Mouse (Mus musculus): ENCODE measurements around the gene Basp1. TPM values are rescaled to one million over a fixed set of nuclear protein-coding genes. Genes with fewer than 3 reads are reported as not detected.

The Basp1 gene
- polyA plus RNA-seq, 1 experiment, result 110 TPM

- Histone ChIP-seq H3K27ac (ENCODE audit: insufficient read depth, low read length) (0 out of 2 replicates have a peak overlapping the region, but pooled peaks have one; percentile 30), H3K4me1 (ENCODE audit: control insufficient read depth, insufficient read depth, low read length) (peaks cover 10% of the 10 kb centered on the region), H3K36me3 (ENCODE audit: control insufficient read depth, insufficient read depth, low read length, poor library complexity, severe bottlenecking) (peaks cover 5% of the 10 kb centered on the region), H3K4me3 (ENCODE audit: low read depth, low read length) (no peak overlapping the region), H3K27me3 (ENCODE audit: control insufficient read depth, insufficient read depth, low read length, poor library complexity, severe bottlenecking) (no peaks in the 10 kb centered on the region), H3K9me3 (replicated peaks; ENCODE audit: control insufficient read depth, insufficient read depth, low read length, poor library complexity, severe bottlenecking) (no peaks in the 10 kb centered on the region), H3K9ac (ENCODE audit: low read depth, poor library complexity, severe bottlenecking) (no peak overlapping the region)
- TF ChIP-seq EP300 (IDR thresholded peaks at IDR 0.05; ENCODE audit: insufficient read depth, low read depth, low read length) (no peak), POLR2A (IDR thresholded peaks at IDR 0.05; ENCODE audit: insufficient read depth, low read length) (no peak), CTCF (IDR thresholded peaks at IDR 0.05; ENCODE audit: low read depth, low read length) (no peak)
Measured at GRCm38 (mm10) chr15:25380051-25380450, 33.5 kb downstream of the Basp1 start.

GRCm38 (mm10) chr15:25378707-25379106 lies 34.9 kb downstream of the Basp1 start:
- Histone ChIP-seq H3K9ac (ENCODE audit: low read depth, poor library complexity, severe bottlenecking) (no peak overlapping the region), H3K4me1 (ENCODE audit: control insufficient read depth, insufficient read depth, low read length) (peaks cover 9% of the 10 kb centered on the region), H3K36me3 (ENCODE audit: control insufficient read depth, insufficient read depth, low read length, poor library complexity, severe bottlenecking) (peaks cover 2% of the 10 kb centered on the region; the same call in 1 of the 2 replicates), H3K27ac (ENCODE audit: insufficient read depth, low read length) (no peak overlapping the region), H3K4me3 (ENCODE audit: low read depth, low read length) (no peak overlapping the region), H3K9me3 (replicated peaks; ENCODE audit: control insufficient read depth, insufficient read depth, low read length, poor library complexity, severe bottlenecking) (no peaks in the 10 kb centered on the region), H3K27me3 (ENCODE audit: control insufficient read depth, insufficient read depth, low read length, poor library complexity, severe bottlenecking) (no peaks in the 10 kb centered on the region)
- TF ChIP-seq CTCF (IDR thresholded peaks at IDR 0.05; ENCODE audit: low read depth, low read length) (no peak), POLR2A (IDR thresholded peaks at IDR 0.05; ENCODE audit: insufficient read depth, low read length) (no peak), EP300 (IDR thresholded peaks at IDR 0.05; ENCODE audit: insufficient read depth, low read depth, low read length) (no peak)

GRCm38 (mm10) chr15:25376914-25377313 lies 36.6 kb downstream of the Basp1 start:
- Histone ChIP-seq H3K4me1 (ENCODE audit: control insufficient read depth, insufficient read depth, low read length) (peaks cover 9% of the 10 kb centered on the region), H3K27ac (ENCODE audit: insufficient read depth, low read length) (no peak overlapping the region), H3K36me3 (ENCODE audit: control insufficient read depth, insufficient read depth, low read length, poor library complexity, severe bottlenecking) (0 out of 2 replicates have a peak, but pooled peaks cover 2% of the 10 kb centered on the region), H3K9ac (ENCODE audit: low read depth, poor library complexity, severe bottlenecking) (no peak overlapping the region), H3K4me3 (ENCODE audit: low read depth, low read length) (no peak overlapping the region), H3K9me3 (replicated peaks; ENCODE audit: control insufficient read depth, insufficient read depth, low read length, poor library complexity, severe bottlenecking) (no peaks in the 10 kb centered on the region), H3K27me3 (ENCODE audit: control insufficient read depth, insufficient read depth, low read length, poor library complexity, severe bottlenecking) (no peaks in the 10 kb centered on the region)
- TF ChIP-seq CTCF (IDR thresholded peaks at IDR 0.05; ENCODE audit: low read depth, low read length) (no peak), EP300 (IDR thresholded peaks at IDR 0.05; ENCODE audit: insufficient read depth, low read depth, low read length) (no peak), POLR2A (IDR thresholded peaks at IDR 0.05; ENCODE audit: insufficient read depth, low read length) (no peak)

DNA sequence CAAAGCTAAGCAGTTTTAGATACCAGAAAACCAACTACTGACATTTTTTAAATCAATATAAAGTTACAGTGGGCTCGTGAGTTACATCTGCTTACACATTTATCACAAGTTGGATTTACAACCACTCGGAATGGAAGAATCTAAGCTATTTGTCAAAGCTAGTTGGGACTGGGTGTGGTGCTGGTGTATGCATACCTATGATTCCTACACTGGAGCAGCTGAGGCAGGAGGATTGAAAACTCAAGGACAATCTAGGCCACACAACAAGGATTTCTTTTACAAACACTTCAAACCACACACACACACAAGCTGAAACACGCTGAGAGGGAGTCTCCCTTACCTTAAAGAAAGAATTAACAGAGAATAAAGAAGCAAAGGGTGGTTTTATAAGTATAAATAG lies 40.1 kb downstream of the Basp1 start:
- no peaks in the 10 kb centered on the region for H3K4me1 ChIP-seq (ENCODE audit: control insufficient read depth, insufficient read depth, low read length)
- no peaks in the 10 kb centered on the region for H3K27me3 ChIP-seq (ENCODE audit: control insufficient read depth, insufficient read depth, low read length, poor library complexity, severe bottlenecking)
- no peak for TF ChIP-seq CTCF (IDR thresholded peaks at IDR 0.05; ENCODE audit: low read depth, low read length)
- no peak for TF ChIP-seq EP300 (IDR thresholded peaks at IDR 0.05; ENCODE audit: insufficient read depth, low read depth, low read length)
- no peak for TF ChIP-seq POLR2A (IDR thresholded peaks at IDR 0.05; ENCODE audit: insufficient read depth, low read length)
- no peak overlapping the region for H3K27ac ChIP-seq (ENCODE audit: insufficient read depth, low read length)
- 0 out of 2 replicates have a peak, but pooled peaks cover 3% of the 10 kb centered on the region for H3K9me3 ChIP-seq (replicated peaks; ENCODE audit: control insufficient read depth, insufficient read depth, low read length, poor library complexity, severe bottlenecking)
- no peak overlapping the region for H3K9ac ChIP-seq (ENCODE audit: low read depth, poor library complexity, severe bottlenecking)
- 0 out of 2 replicates have a peak, but pooled peaks cover 2% of the 10 kb centered on the region for H3K36me3 ChIP-seq (ENCODE audit: control insufficient read depth, insufficient read depth, low read length, poor library complexity, severe bottlenecking)
- H3K4me3 ChIP-seq (ENCODE audit: low read depth, low read length), result no peak overlapping the region

GRCm38 (mm10) chr15:25369522-25369921 lies 44.0 kb downstream of the Basp1 start:
- Histone ChIP-seq H3K4me3 (ENCODE audit: low read depth, low read length) (no peak overlapping the region), H3K9me3 (replicated peaks; ENCODE audit: control insufficient read depth, insufficient read depth, low read length, poor library complexity, severe bottlenecking) (0 out of 2 replicates have a peak, but pooled peaks cover 3% of the 10 kb centered on the region), H3K36me3 (ENCODE audit: control insufficient read depth, insufficient read depth, low read length, poor library complexity, severe bottlenecking) (0 out of 2 replicates have a peak, but pooled peaks cover 2% of the 10 kb centered on the region), H3K9ac (ENCODE audit: low read depth, poor library complexity, severe bottlenecking) (no peak overlapping the region), H3K27me3 (ENCODE audit: control insufficient read depth, insufficient read depth, low read length, poor library complexity, severe bottlenecking) (no peaks in the 10 kb centered on the region), H3K4me1 (ENCODE audit: control insufficient read depth, insufficient read depth, low read length) (no peaks in the 10 kb centered on the region), H3K27ac (ENCODE audit: insufficient read depth, low read length) (no peak overlapping the region)
- TF ChIP-seq EP300 (IDR thresholded peaks at IDR 0.05; ENCODE audit: insufficient read depth, low read depth, low read length), result no peak
- no peak for TF ChIP-seq POLR2A (IDR thresholded peaks at IDR 0.05; ENCODE audit: insufficient read depth, low read length)

DNA sequence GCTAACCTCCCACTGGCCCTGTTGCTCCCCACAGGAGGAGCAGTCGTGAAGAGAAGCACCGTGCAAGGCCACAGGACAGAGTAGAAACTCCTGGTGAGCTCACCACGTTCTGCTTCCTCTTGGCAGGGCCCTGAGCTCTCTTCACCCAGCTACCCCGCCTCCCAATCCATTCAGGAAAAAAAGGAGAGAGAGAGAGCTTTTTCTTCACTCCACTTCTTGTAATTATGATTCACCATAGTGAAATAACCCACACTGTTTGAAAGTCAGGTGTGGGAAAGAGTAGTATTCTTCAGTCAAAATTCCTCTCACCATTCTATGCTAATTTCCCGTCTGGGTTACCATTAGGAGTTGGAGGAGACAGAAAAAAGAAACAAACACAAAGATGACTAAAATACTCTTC lies 48.1 kb downstream of the Basp1 start:
- no peak overlapping the region for H3K27ac ChIP-seq (ENCODE audit: insufficient read depth, low read length)

More for the DNA sequence above, 48.1 kb downstream of the Basp1 start:
- H3K9me3 ChIP-seq (replicated peaks; ENCODE audit: control insufficient read depth, insufficient read depth, low read length, poor library complexity, severe bottlenecking), result no peaks in the 10 kb centered on the region
- peak overlapping the region; percentile 71; the same call in 1 of the 2 replicates for H3K9ac ChIP-seq (ENCODE audit: low read depth, poor library complexity, severe bottlenecking)
- TF ChIP-seq POLR2A (IDR thresholded peaks at IDR 0.05; ENCODE audit: insufficient read depth, low read length) (no peak), CTCF (IDR thresholded peaks at IDR 0.05; ENCODE audit: low read depth, low read length) (no peak)
- peaks cover 2% of the 10 kb centered on the region; the same call in 1 of the 2 replicates for H3K36me3 ChIP-seq (ENCODE audit: control insufficient read depth, insufficient read depth, low read length, poor library complexity, severe bottlenecking)
- H3K4me1 ChIP-seq (ENCODE audit: control insufficient read depth, insufficient read depth, low read length), result peaks cover 1% of the 10 kb centered on the region
- H3K4me3 ChIP-seq (ENCODE audit: low read depth, low read length), result no peak overlapping the region
- no peaks in the 10 kb centered on the region for H3K27me3 ChIP-seq (ENCODE audit: control insufficient read depth, insufficient read depth, low read length, poor library complexity, severe bottlenecking)
